Mouse (Mus musculus): ENCODE results near the gene Rad51c. TPM values are rescaled to one million over a fixed set of nuclear protein-coding genes. Genes with fewer than 3 reads are reported as not detected.
"Not testable (repeated sequence)": the region's sequence is repeated elsewhere in the genome, so short reads cannot be mapped to it uniquely, and the experiment has no call there.

Rad51c gene
- polyA plus RNA-seq, 1 experiment from 2014 or later = 9.9 TPM

DNA sequence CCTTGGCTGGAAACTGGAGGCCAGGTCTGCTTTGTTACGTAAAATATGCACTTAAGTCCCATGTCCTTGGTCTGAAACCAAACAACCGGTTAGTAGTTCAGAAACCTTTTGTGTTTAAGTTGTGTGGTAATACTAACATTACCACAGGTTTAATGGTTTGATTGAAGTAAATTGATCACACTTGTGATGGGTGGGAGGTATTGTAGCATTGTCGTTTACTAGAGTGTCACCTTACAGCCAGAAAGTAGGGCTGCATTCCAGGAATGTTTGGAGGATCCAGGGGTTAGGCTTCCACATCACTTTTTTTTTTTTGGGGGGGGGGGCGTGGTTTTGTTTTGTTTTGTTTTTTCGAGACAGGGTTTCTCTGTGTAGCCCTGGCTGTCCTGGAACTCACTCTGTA, 11.4 kb upstream of the Rad51c start:
- no peaks in the 10 kb centered on the region for H3K27me3 ChIP-seq (replicated peaks)
- no peaks in the 10 kb centered on the region for H3K9me3 ChIP-seq
- H3K27ac ChIP-seq (replicated peaks) = no peak overlapping the region
- no peak overlapping the region for H3K4me3 ChIP-seq
- no peak for ATAC-seq (ENCODE audit: extremely low read depth, insufficient number of reproducible peaks, low FRiP score, low TSS enrichment)
- no peak overlapping the region for H3K4me2 ChIP-seq
- no peaks in the 10 kb centered on the region for H3K36me3 ChIP-seq
- H3K4me1 ChIP-seq = no peaks in the 10 kb centered on the region
- H3K9ac ChIP-seq = no peak overlapping the region
- 54% methylated on average over 5 of the region's 5 CpGs for WGBS

DNA sequence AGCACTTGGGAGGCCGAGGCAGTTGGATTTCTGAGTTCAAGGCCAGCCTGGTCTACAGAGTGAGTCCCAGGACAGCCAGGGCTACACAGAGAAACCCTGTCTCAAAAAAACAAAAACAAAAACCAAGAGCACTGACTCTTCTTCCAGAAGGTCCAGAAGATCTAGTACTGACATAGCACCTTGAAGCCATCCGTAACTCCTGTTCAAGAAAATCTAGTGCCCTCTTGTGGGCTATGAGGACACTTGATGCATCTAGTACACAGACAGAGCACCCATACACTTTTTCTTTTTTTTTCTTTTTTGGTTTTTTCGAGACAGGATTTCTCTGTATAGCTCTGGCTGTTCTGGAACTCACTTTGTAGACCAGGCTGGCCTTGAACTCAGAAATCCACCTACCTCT, 8.7 kb upstream of the Rad51c start:
- not testable (repeated sequence) for H3K27me3 ChIP-seq (replicated peaks); H3K4me3 ChIP-seq; H3K9ac ChIP-seq; H3K4me2 ChIP-seq; H3K27ac ChIP-seq (replicated peaks); ATAC-seq (ENCODE audit: extremely low read depth, insufficient number of reproducible peaks, low FRiP score, low TSS enrichment); H3K9me3 ChIP-seq; H3K4me1 ChIP-seq; H3K36me3 ChIP-seq
- 68% methylated on average over 3 of the region's 3 CpGs for WGBS

DNA sequence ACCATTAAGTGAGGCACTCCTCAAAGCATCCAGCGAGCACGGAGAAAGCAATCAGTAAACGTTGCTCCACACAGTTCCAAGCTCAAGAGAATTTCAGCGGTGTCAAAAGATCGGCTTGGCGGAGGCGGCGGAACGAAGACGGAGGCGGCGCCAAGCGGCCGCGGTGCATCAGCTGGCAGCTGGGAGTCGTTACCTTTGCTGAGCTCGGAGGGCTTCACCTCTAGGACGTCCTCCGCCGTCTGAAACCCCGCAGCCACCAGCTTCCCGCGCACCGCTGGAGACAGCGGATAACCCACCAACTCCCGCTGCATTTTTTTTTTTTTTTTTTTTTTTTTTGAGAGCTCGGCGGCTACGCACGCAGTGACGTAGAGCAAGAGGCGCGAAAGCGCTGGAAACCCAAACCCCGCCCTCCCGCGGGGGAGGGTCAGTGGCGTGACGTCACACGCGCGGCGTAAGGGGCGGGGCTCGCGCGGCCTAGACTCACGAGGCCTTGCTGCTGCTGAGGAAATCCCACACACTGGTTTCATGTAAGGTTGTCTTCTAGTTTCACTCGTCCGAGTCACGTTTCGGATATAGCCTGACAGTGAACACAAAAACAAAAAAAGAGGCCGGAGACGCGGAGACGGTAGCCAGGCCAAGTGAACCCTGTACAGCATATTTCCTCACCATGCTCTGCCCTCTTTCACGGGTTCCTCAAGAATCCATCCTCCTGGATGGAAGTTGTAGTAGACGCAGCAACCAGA, 472 bp downstream of the Rad51c start:
- Histone ChIP-seq H3K27me3 (replicated peaks) (no peaks in the 10 kb centered on the region), H3K9ac (peak overlapping the region; percentile 91), H3K4me2 (peak overlapping the region; percentile 82), H3K9me3 (no peaks in the 10 kb centered on the region), H3K36me3 (peaks cover 22% of the 10 kb centered on the region), H3K4me3 (peak overlapping the region; percentile 66), H3K4me1 (peaks cover 4% of the 10 kb centered on the region), H3K27ac (replicated peaks) (peak overlapping the region; percentile 94)
- 2% methylated on average over 58 of the region's 58 CpGs for WGBS
- peak; percentile 96 for ATAC-seq (ENCODE audit: extremely low read depth, insufficient number of reproducible peaks, low FRiP score, low TSS enrichment)

DNA sequence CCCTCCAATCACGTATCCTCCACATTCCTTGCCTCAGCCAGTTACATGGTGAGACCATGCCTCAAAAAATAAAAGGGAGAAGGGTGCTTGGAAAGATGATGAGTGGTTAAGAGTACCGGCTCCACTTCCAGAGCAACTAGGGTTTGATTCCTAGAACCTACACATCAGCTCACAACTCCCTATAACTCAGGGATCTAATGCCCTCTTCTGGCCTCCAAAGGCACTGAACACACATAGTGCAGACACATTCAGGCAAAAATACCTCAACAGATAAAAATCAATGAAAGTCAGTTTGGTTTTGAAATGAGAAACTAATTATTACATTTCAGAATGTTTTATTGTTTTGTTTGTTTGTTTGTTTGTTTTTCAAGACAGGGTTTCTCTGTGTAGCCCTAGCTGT, 6.4 kb downstream of the Rad51c start:
- Histone ChIP-seq H3K4me2 (no peak overlapping the region), H3K27me3 (replicated peaks) (no peaks in the 10 kb centered on the region), H3K9me3 (no peaks in the 10 kb centered on the region), H3K4me3 (no peak overlapping the region), H3K36me3 (peaks cover 32% of the 10 kb centered on the region), H3K27ac (replicated peaks) (no peak overlapping the region), H3K4me1 (0 out of 2 replicates have a peak, but pooled peaks cover 3% of the 10 kb centered on the region), H3K9ac (no peak overlapping the region)
- 74% methylated on average over 2 of the region's 2 CpGs for WGBS
- ATAC-seq (ENCODE audit: extremely low read depth, insufficient number of reproducible peaks, low FRiP score, low TSS enrichment) = no peak

DNA sequence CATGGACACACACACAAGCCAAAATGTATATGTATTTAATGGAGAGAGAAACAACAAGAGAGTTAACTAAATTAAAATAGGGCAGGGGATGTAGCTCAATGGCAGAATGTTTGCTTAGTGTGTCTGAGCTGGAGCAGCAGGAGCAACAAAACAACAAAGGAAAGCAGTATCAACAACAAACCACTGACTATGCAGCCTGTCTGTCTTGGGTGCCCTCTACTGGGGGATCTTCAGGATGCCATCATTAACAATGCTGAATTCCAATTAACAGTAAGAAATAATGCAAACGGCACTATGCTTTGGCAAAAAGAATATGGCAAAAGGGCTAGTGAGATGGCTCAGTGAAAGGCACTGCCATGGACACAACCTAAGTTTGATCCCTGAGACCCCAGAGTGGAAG, 10.9 kb downstream of the Rad51c start:
- Histone ChIP-seq H3K36me3 (peaks cover 25% of the 10 kb centered on the region), H3K4me3 (no peak overlapping the region), H3K4me2 (no peak overlapping the region), H3K27me3 (replicated peaks) (no peaks in the 10 kb centered on the region), H3K9ac (no peak overlapping the region), H3K27ac (replicated peaks) (no peak overlapping the region), H3K4me1 (0 out of 2 replicates have a peak, but pooled peaks cover 3% of the 10 kb centered on the region), H3K9me3 (no peaks in the 10 kb centered on the region)
- no peak for ATAC-seq (ENCODE audit: extremely low read depth, insufficient number of reproducible peaks, low FRiP score, low TSS enrichment)
- 43% methylated on average over 1 of the region's 1 CpGs for WGBS

DNA sequence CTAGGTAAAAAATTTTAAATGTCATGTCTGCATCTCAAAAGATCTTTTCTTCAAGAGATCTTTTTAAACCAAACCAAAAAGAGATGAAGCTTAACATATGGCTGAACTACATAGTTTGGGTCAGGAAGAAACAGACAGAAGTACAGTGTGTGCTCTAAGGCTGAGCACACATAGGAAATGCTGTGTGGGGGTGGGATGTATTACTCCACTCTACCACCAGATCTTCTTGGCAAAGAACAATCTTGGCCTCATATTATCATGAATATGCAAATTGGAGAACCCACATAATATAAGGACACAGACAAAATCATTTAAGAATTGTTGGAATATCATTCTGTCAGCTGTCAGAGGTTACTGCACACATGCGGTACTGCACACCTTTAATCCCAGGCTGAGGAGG, 19.1 kb downstream of the Rad51c start:
- Histone ChIP-seq H3K27ac (replicated peaks) (no peak overlapping the region), H3K27me3 (replicated peaks) (no peaks in the 10 kb centered on the region), H3K9me3 (no peaks in the 10 kb centered on the region), H3K4me3 (no peak overlapping the region), H3K4me2 (no peak overlapping the region), H3K4me1 (no peaks in the 10 kb centered on the region), H3K36me3 (peaks cover 22% of the 10 kb centered on the region), H3K9ac (no peak overlapping the region)
- WGBS = 89% methylated on average over 1 of the region's 1 CpGs
- no peak for ATAC-seq (ENCODE audit: extremely low read depth, insufficient number of reproducible peaks, low FRiP score, low TSS enrichment)

DNA sequence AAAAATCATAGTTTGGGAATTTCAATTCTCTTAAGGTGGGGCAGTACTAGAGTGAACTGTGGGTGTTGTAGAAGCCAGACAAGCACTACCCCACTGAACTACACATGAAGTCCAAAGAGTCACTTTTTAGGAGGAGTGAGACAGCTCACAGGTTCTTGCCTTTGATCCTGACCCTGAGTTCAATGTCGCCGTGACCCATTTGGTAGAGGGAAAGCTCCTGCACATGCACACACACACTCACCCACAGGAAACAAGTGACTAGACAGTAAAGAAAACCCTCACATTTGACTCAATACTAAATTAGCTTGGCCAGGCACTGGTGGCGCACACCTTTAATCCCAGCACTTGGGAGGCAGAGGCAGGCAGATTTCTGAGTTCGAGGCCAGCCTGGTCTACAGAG, 20.2 kb downstream of the Rad51c start:
- Histone ChIP-seq H3K4me1 (no peaks in the 10 kb centered on the region), H3K4me3 (no peak overlapping the region), H3K9me3 (no peaks in the 10 kb centered on the region), H3K4me2 (no peak overlapping the region), H3K9ac (no peak overlapping the region), H3K27ac (replicated peaks) (no peak overlapping the region), H3K27me3 (replicated peaks) (no peaks in the 10 kb centered on the region), H3K36me3 (peaks cover 21% of the 10 kb centered on the region)
- ATAC-seq (ENCODE audit: extremely low read depth, insufficient number of reproducible peaks, low FRiP score, low TSS enrichment) = no peak
- WGBS = 91% methylated on average over 4 of the region's 4 CpGs

DNA sequence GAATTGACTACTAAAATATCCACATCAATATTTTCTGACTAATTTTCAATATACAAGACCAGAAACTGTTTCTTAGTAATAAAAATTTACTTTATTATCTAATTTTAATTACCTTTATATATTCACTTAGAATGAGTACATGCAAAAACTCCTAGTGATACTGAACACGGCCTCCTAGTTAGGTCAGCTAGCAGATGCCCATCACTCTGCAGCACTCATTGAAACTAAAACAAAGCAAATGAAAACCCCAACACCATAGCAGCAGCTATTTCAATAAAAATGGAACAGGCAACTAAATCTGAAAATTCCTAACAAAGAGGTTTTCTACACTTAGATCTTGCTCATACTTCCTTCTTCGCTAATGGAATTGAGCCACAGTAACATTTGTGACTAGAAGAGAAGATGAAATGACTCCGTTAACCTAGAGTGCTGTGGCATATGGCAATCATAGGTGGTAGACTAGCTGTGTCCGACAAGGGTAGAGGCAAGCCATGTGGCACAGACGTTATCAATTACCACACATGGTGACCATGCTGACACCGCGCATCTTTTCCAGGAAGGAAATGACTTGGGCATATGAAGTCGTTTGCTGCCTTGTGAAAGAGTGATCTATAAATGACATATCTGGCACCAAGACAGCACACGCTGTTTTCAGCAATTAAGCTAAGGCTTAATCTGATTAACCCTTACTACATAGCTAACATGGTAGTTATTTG, 36.7 kb downstream of the Rad51c start:
- Histone ChIP-seq H3K4me1 (no peaks in the 10 kb centered on the region), H3K4me2 (no peak overlapping the region), H3K4me3 (no peak overlapping the region), H3K27ac (replicated peaks) (no peak overlapping the region), H3K9ac (no peak overlapping the region), H3K9me3 (no peaks in the 10 kb centered on the region), H3K36me3 (no peaks in the 10 kb centered on the region), H3K27me3 (replicated peaks) (no peaks in the 10 kb centered on the region)
- ATAC-seq (ENCODE audit: extremely low read depth, insufficient number of reproducible peaks, low FRiP score, low TSS enrichment) = no peak
- 72% methylated on average over 9 of the region's 9 CpGs for WGBS

DNA sequence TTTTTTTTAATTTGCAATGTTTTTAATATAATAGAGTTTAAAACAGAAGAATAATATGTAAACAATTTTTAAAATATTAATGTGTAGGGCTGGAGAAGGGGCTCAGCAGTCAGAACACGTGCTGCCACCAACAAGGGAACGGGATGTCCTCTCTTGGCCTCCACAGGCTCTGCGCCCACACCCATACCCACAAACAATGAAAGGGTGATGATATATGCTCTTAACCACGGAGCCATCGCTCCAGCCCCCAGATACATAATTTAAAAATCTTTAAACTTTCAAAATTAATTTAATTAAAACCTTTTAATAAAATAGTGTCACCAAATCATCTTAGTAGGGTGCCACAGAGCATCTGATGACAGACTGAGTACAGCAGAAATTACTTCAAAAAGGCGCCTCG, 37.7 kb downstream of the Rad51c start:
- WGBS = 78% methylated on average over 7 of the region's 7 CpGs
- H3K36me3 ChIP-seq = no peaks in the 10 kb centered on the region
- no peaks in the 10 kb centered on the region for H3K9me3 ChIP-seq
- ATAC-seq (ENCODE audit: extremely low read depth, insufficient number of reproducible peaks, low FRiP score, low TSS enrichment) = no peak
- no peak overlapping the region for H3K9ac ChIP-seq
- H3K27me3 ChIP-seq (replicated peaks) = no peaks in the 10 kb centered on the region
- H3K27ac ChIP-seq (replicated peaks) = no peak overlapping the region
- no peak overlapping the region for H3K4me2 ChIP-seq
- H3K4me3 ChIP-seq = no peak overlapping the region
- no peaks in the 10 kb centered on the region for H3K4me1 ChIP-seq

DNA sequence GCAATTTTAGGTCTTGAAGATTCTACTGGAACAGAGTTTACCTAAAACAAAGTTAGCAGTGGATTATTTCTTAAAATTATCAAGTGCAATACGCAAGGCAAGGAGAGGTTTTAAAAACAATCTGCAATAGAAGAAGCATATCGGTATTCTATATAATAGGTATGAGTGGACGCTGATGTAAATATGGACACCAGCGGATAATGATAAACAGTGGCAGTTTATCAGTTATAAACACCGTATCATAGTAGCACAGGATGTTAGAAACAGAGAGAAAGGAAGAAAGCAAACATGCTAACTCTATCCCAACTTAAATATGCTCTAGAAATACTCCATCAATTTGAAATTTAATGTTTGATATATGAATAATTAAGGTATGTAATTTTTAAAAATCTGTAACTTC, 39.6 kb downstream of the Rad51c start:
- Histone ChIP-seq H3K9me3 (no peaks in the 10 kb centered on the region), H3K4me3 (no peak overlapping the region), H3K27me3 (replicated peaks) (peaks cover 11% of the 10 kb centered on the region), H3K27ac (replicated peaks) (no peak overlapping the region), H3K9ac (no peak overlapping the region), H3K4me1 (no peaks in the 10 kb centered on the region), H3K4me2 (no peak overlapping the region), H3K36me3 (no peaks in the 10 kb centered on the region)
- ATAC-seq (ENCODE audit: extremely low read depth, insufficient number of reproducible peaks, low FRiP score, low TSS enrichment) = no peak
- WGBS = 80% methylated on average over 5 of the region's 5 CpGs

DNA sequence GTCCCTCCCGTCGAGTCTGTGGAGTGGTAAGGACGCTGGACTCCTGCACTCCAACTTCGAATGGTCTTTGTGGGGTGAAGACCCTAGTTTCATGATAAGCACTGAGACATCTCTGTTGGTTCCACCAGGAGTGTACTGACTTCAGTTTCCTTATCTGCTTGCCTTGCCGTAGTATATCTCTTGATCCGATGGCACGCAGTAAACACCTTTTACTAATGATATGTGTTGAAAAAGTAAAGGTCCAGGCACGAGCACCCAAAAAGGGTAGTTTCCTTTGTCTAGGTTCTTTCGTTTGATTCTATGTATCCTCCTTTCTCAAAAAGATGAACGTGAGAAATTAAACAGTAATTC, 45.5 kb downstream of the Rad51c start:
- 11% methylated on average over 10 of the region's 10 CpGs for WGBS
- Histone ChIP-seq H3K4me2 (peak overlapping the region; percentile 89), H3K4me3 (peak overlapping the region; percentile 81), H3K9me3 (no peaks in the 10 kb centered on the region), H3K27me3 (replicated peaks) (peaks cover 26% of the 10 kb centered on the region), H3K27ac (replicated peaks) (0 out of 2 replicates have a peak overlapping the region, but pooled peaks have one; percentile 39), H3K9ac (peak overlapping the region; percentile 84), H3K4me1 (peaks cover 8% of the 10 kb centered on the region; the same call in 1 of the 2 replicates), H3K36me3 (no peaks in the 10 kb centered on the region)
- ATAC-seq (ENCODE audit: extremely low read depth, insufficient number of reproducible peaks, low FRiP score, low TSS enrichment) = no peak
